Mouse (Mus musculus) activated CD4-positive, CD25-positive, alpha-beta regulatory T cell, adult 9 weeks (primary cell): ENCODE data around the gene Spata21. TPM values are rescaled to one million over a fixed set of nuclear protein-coding genes. Genes with fewer than 3 reads are reported as not detected.

Source experiments
- polyA plus RNA-seq: library from polyadenylated mRNA; unstranded; fragments of 100-300 nt; shearing (Covaris generic); gene quantifications from one replicate; pipeline ENCODE4 v1.2.1, GENCODE M21; 2017

The Spata21 gene
- polyA plus RNA-seq, result 0.71 TPM

GRCm38 (mm10) chr4:141088033-141088432 lies at the start of gene Spata21:
Gene Spata21, plus strand, starts transcription at chr4:141088333.

GRCm38 (mm10) chr4:141060426-141061301 lies 27.5 kb upstream of the Spata21 start, which contains the start of gene Crocc:
Gene Crocc, minus strand, starts transcription at chr4:141060550.

GRCm38 (mm10) chr4:141077681-141078509 lies 10.2 kb upstream of the Spata21 start, which contains the start of gene Necap2:
Gene Necap2, minus strand, starts transcription at chr4:141078357.

GRCm38 (mm10) chr4:141139116-141139970 lies 51.2 kb downstream of the Spata21 start, which contains the start of gene Szrd1:
Gene Szrd1, minus strand, starts transcription at chr4:141139775.

GRCm38 (mm10) chr4:141147112-141148008 lies 59.2 kb downstream of the Spata21 start, which contains the start of gene Fbxo42:
Gene Fbxo42, plus strand, starts transcription at chr4:141147913.

Other genes starting within 250 kb of the Spata21 start
- 0.32 TPM for gene Padi1, start 242.6 kb upstream of the Spata21 start, polyA plus RNA-seq
- gene Padi2, start 182.0 kb upstream of the Spata21 start, polyA plus RNA-seq, result 18.2 TPM
- 315 TPM for gene Sdhb, start 127.1 kb upstream of the Spata21 start, polyA plus RNA-seq
- gene Atp13a2, start 101.5 kb upstream of the Spata21 start, polyA plus RNA-seq, result 10.0 TPM
- not detected for gene Mfap2, start 77.9 kb upstream of the Spata21 start, polyA plus RNA-seq
- 1.2 TPM for gene Crocc, start 27.8 kb upstream of the Spata21 start, polyA plus RNA-seq
- gene Necap2, start 10.0 kb upstream of the Spata21 start, polyA plus RNA-seq, result 143 TPM
- gene Szrd1, start 51.4 kb downstream of the Spata21 start, polyA plus RNA-seq, result 73.5 TPM
- gene Fbxo42, start 59.6 kb downstream of the Spata21 start, polyA plus RNA-seq, result 17.0 TPM
- 5.0 TPM for gene Rsg1, start 125.6 kb downstream of the Spata21 start, polyA plus RNA-seq
- gene Arhgef19, start 151.2 kb downstream of the Spata21 start, polyA plus RNA-seq, result not detected
- gene Epha2, start 212.9 kb downstream of the Spata21 start, polyA plus RNA-seq, result not detected